ENCODE assay signal across 23 mouse cellular contexts in genomic region chr4:139899410-139899809, GRCm38 (mm10).
A peak's percentile ranks its signal among the peaks of the same experiment; 100 is the strongest.
DNase-seq lines count a peak whose midpoint lies in the region; ATAC-seq and TF ChIP-seq lines count a peak whose summit lies in the region.
"Had no signal": no experiment of that assay in that cellular context is flagged by ENCODE, and none has a peak within 500 bp of the region (broad histone marks: within the 10 kb centered on the region; RNA-seq: fewer than 3 reads in every experiment).

No protein-coding gene starts in this region.

- H3K36me3 ChIP-seq in forebrain, embryonic 10.5 days (replicated peaks), result no peaks in the 10 kb centered on the region
- no peaks in the 10 kb centered on the region for H3K36me3 ChIP-seq in forebrain, embryonic 16.5 days (ENCODE audit: control insufficient read depth, insufficient read depth)
- H3K36me3 ChIP-seq: embryonic facial prominence, embryonic 12.5 days; embryonic facial prominence, embryonic 15.5 days; forebrain, embryonic 12.5 days; heart, embryonic 10.5 days; heart, embryonic 13.5 days; hindbrain, embryonic 15.5 days had no signal

- no peak for TF ChIP-seq CTCF in brain, embryonic 14.5 days (IDR thresholded peaks at IDR 0.05; ENCODE audit: borderline replicate concordance, extremely low read depth, insufficient read depth, insufficient read length)

- H3K4me3 ChIP-seq in forebrain, embryonic 10.5 days, result no peak overlapping the region
- H3K4me3 ChIP-seq in forebrain, embryonic 16.5 days (replicated peaks; ENCODE audit: low read length), result no peak overlapping the region
- H3K4me3 ChIP-seq: embryonic facial prominence, embryonic 12.5 days; embryonic facial prominence, embryonic 15.5 days; forebrain, embryonic 12.5 days; heart, adult 2 months; heart, embryonic 10.5 days; heart, embryonic 13.5 days; hindbrain, embryonic 15.5 days had no signal

- DNase-seq in forebrain, embryonic 10.5 days (ENCODE audit: extremely low spot score, low spot score), result no peak
- peak; percentile 52 for DNase-seq in left cerebral cortex, postnatal 4 days
- no peak for DNase-seq in left cerebral cortex, adult 11 months (ENCODE audit: low spot score)
- peak; percentile 60 for DNase-seq in brain, embryonic 14.5 days (ENCODE audit: low read depth)
- DNase-seq in retina, postnatal 1 day, result peak; percentile 70
- no peak for DNase-seq in frontal cortex, postnatal 36 days (ENCODE audit: low spot score in 2 of 2)
- DNase-seq: adrenal gland, adult 8-10 months; adrenal gland, postnatal 25 days; gastrocnemius, postnatal 10 days; gastrocnemius, postnatal 36 days; heart, adult 2 months; heart, postnatal 14 days; heart, postnatal 4 days had no signal

- no peak overlapping the region for H3K4me2 ChIP-seq in forebrain, embryonic 16.5 days (ENCODE audit: low read length)
- H3K4me2 ChIP-seq: embryonic facial prominence, embryonic 12.5 days; embryonic facial prominence, embryonic 15.5 days; forebrain, embryonic 12.5 days; heart, embryonic 13.5 days; hindbrain, embryonic 15.5 days had no signal

- no peak for TF ChIP-seq POLR2A in brain, embryonic 14.5 days (IDR thresholded peaks at IDR 0.05; ENCODE audit: borderline replicate concordance, extremely low read depth, insufficient read depth, insufficient read length, poor library complexity, severe bottlenecking)

- intact Hi-C loops in left cerebral cortex, postnatal 4 days (cut with DNase I), result no loop called here

- no peak for ATAC-seq in forebrain, embryonic 16.5 days
- ATAC-seq: activated CD4-positive, CD25-positive, alpha-beta regulatory T cell, adult 4 months; CD4-positive, CD25-positive, alpha-beta regulatory T cell, adult 4 months; intestine, postnatal 0 days had no signal

- H3K9me3 ChIP-seq in forebrain, embryonic 10.5 days, result peaks cover 5% of the 10 kb centered on the region; the same call in 1 of the 2 replicates
- H3K9me3 ChIP-seq in forebrain, embryonic 16.5 days (ENCODE audit: control insufficient read depth, low read length), result no peaks in the 10 kb centered on the region
- H3K9me3 ChIP-seq: embryonic facial prominence, embryonic 12.5 days; embryonic facial prominence, embryonic 15.5 days; forebrain, embryonic 12.5 days; heart, embryonic 10.5 days; hindbrain, embryonic 15.5 days had no signal

- peaks cover 18% of the 10 kb centered on the region for H3K4me1 ChIP-seq in forebrain, embryonic 10.5 days
- H3K4me1 ChIP-seq in forebrain, embryonic 16.5 days (replicated peaks; ENCODE audit: control insufficient read depth, insufficient read depth, low read length), result peaks cover 6% of the 10 kb centered on the region; the same call in 1 of the 2 replicates
- H3K4me1 ChIP-seq: embryonic facial prominence, embryonic 12.5 days; embryonic facial prominence, embryonic 15.5 days; heart, embryonic 10.5 days; heart, embryonic 13.5 days had no signal

- peak overlapping the region; percentile 49; the same call in 1 of the 2 replicates for H3K27ac ChIP-seq in forebrain, embryonic 10.5 days
- H3K27ac ChIP-seq in forebrain, embryonic 16.5 days (ENCODE audit: low read length), result no peak overlapping the region
- H3K27ac ChIP-seq: embryonic facial prominence, embryonic 12.5 days; embryonic facial prominence, embryonic 15.5 days; forebrain, embryonic 12.5 days; heart, adult 2 months; heart, embryonic 10.5 days; heart, embryonic 13.5 days; hindbrain, embryonic 15.5 days had no signal

- H3K9ac ChIP-seq in forebrain, embryonic 16.5 days (replicated peaks; ENCODE audit: low read depth, low read length), result no peak overlapping the region
- H3K9ac ChIP-seq: embryonic facial prominence, embryonic 12.5 days; embryonic facial prominence, embryonic 15.5 days; forebrain, embryonic 12.5 days; heart, embryonic 13.5 days; hindbrain, embryonic 15.5 days had no signal

- WGBS in forebrain, embryonic 10.5 days, result 83% methylated on average over 8 of the region's 8 CpGs
- 34% methylated on average over 8 of the region's 8 CpGs for WGBS in forebrain, embryonic 16.5 days

- no peaks in the 10 kb centered on the region for H3K27me3 ChIP-seq in forebrain, embryonic 10.5 days (ENCODE audit: poor library complexity, severe bottlenecking)
- H3K27me3 ChIP-seq in forebrain, embryonic 16.5 days (replicated peaks; ENCODE audit: control insufficient read depth, insufficient read depth, low read length), result no peaks in the 10 kb centered on the region
- H3K27me3 ChIP-seq: embryonic facial prominence, embryonic 15.5 days; heart, embryonic 13.5 days; hindbrain, embryonic 15.5 days had no signal

Comparison
In these comparisons a context has a peak if more than half of its experiments do, and no peak if none do; other contexts are left out.
1. DNase-seq: peak in left cerebral cortex, postnatal 4 days (single experiment), brain, embryonic 14.5 days (single experiment) and retina, postnatal 1 day (single experiment); none in forebrain, embryonic 10.5 days (single experiment), left cerebral cortex, adult 11 months (single experiment) and frontal cortex, postnatal 36 days (0 of 2).